Mouse (Mus musculus): ENCODE results near the gene Slc9a7. TPM values are rescaled to one million over a fixed set of nuclear protein-coding genes. Genes with fewer than 3 reads are reported as not detected.

The Slc9a7 gene
- polyA plus RNA-seq, 1 experiment from 2014 or later: 0.56 TPM

Other genes starting within 250 kb of the Slc9a7 start
- 3.4 and 5.1 TPM in 2 replicates for gene Chst7, start 232.2 kb downstream of the Slc9a7 start, polyA plus RNA-seq (2014; fragmentation: Nextera tagmentation; extraction: Ambion mirVana)
- gene Rp2, start 72.7 kb upstream of the Slc9a7 start, polyA plus RNA-seq (2014; fragmentation: Nextera tagmentation; extraction: Ambion mirVana): 23.0 and 24.5 TPM in 2 replicates
- gene Jade3, start 133.9 kb upstream of the Slc9a7 start, polyA plus RNA-seq (2014; fragmentation: Nextera tagmentation; extraction: Ambion mirVana): 8.6 and 9.2 TPM in 2 replicates

Measured in stomach, embryonic 14.5 days (tissue).